Mouse (Mus musculus) cerebellum, adult 2 months (tissue): Measurements from ENCODE around the gene Snx10. TPM values are rescaled to one million over a fixed set of nuclear protein-coding genes. Genes with fewer than 3 reads are reported as not detected.
A peak's percentile ranks its signal among the peaks of the same experiment; 100 is the strongest.

ENCODE experiments used
- DNase-seq, 2 experiments: peaks; one replicate each; pipeline ENCODE4 v3.0.0; 2021
- H3K27ac ChIP-seq: fragments of 200-500 bp; 2 replicates; pipeline ENCODE4 v1.5.1; 2012; ENCODE audit warnings: low read length, control low read depth, inconsistent platforms; ENCODE audit not compliant: insufficient read depth
- H3K27me3 ChIP-seq: fragments of 200-500 bp; 2 replicates; pipeline ENCODE4 v1.6.1; 2012; ENCODE audit warnings: inconsistent platforms, mild to moderate bottlenecking, low read length, moderate library complexity; ENCODE audit not compliant: control insufficient read depth, insufficient read depth
- H3K4me1 ChIP-seq: fragments of 200-500 bp; 2 replicates; pipeline ENCODE4 v1.6.1; 2011; ENCODE audit warnings: low read length; ENCODE audit not compliant: control insufficient read depth, insufficient read depth
- H3K4me3 ChIP-seq: fragments of 200-500 bp; replicated peaks from 2 replicates; pipeline ENCODE3; 2011; ENCODE audit warnings: mild to moderate bottlenecking, low read depth, low read length, control low read depth; ENCODE audit not compliant: insufficient read depth
- CTCF ChIP-seq: fragments of 200-500 bp; IDR thresholded peaks from 2 replicates; pipeline ENCODE4 v1.5.1; 2011; ENCODE audit warnings: low read depth, mild to moderate bottlenecking, control low read depth, low read length, moderate library complexity, borderline replicate concordance; ENCODE audit not compliant: insufficient read depth
- POLR2A ChIP-seq: fragments of 200-500 bp; IDR thresholded peaks from 2 replicates; pipeline ENCODE4 v1.6.1; 2011; ENCODE audit warnings: low read length, control low read depth, borderline replicate concordance; ENCODE audit not compliant: insufficient read depth
- WGBS: fragments of 180-500 bp; shearing (Covaris S2); methylation state at CpG from one replicate; pipeline ENCODE4 v1.1.7; 2018; 5-methylcytosine and 5-hydroxymethylcytosine counted together
- polyA plus RNA-seq: library from polyadenylated mRNA; depleted of rRNA; stranded (reverse); fragments of >200 nt; gene quantifications from 2 replicates; pipeline ENCODE4 v1.2.3, GENCODE M21; 2012

The Snx10 gene
- polyA plus RNA-seq, 1 experiment: 45.7 TPM

DNA sequence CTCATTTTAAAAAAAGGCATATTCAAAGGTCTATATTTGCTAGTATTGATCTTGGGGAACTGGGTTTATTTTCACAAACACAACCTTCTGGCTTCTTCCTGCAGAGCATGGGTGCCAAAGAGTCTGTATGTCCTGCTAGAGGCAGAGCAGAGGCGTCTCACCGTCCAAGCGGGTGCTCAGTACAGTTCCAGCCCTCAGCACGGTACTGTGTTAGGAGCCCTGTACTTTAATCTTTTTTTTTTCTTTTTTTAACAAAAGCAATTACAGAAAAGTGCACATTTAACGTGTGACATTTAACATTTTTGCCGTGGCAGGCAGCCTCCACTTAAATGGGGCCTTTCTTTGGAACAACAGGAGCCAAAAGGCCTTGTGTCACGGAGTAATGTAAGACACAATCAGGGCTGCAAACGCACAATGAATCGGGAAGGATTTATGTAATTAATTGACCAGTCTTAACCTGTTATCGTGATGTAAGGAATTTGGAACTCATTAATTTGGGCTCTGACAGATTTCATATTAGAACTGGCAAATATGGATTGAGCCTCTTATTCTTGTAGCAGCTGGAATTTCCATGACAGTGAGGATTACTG lies 69.8 kb downstream of the Snx10 start:
- peak overlapping the region; percentile 77; the same call in 1 of the 2 replicates for H3K27ac ChIP-seq
- no peak overlapping the region for H3K4me3 ChIP-seq
- DNase-seq: peak; percentile 28 to 44
- 44% methylated on average over 10 of the region's 10 CpGs for WGBS
- TF ChIP-seq POLR2A: no peak
- TF ChIP-seq CTCF: no peak
- no peaks in the 10 kb centered on the region for H3K27me3 ChIP-seq
- H3K4me1 ChIP-seq: peaks cover 7% of the 10 kb centered on the region; the same call in 1 of the 2 replicates

DNA sequence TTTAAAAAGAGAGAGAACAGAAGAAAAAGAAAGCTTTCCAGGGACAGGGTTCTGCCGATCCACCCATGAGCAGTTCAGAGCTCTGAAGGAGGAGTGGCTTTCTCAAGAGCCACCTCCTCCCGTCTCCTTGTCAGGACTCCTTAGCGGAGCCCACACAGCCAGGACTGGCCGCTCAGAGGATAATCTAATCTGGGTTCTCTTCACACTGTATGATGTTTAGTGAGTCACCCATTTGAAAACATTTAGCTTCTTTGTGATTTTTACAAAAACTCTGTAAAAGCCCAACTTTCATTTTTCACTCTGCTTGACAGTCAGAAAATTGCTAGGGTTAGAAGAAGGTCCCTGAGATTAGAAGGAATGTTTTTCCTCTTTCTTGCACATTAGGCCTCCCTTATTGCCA lies 70.8 kb downstream of the Snx10 start:
- DNase-seq: no peak
- Histone ChIP-seq H3K4me1 (peaks cover 7% of the 10 kb centered on the region; the same call in 1 of the 2 replicates), H3K4me3 (no peak overlapping the region), H3K27ac (no peak overlapping the region), H3K27me3 (no peaks in the 10 kb centered on the region)
- WGBS: 91% methylated on average over 4 of the region's 4 CpGs
- TF ChIP-seq CTCF (no peak), POLR2A (no peak)

DNA sequence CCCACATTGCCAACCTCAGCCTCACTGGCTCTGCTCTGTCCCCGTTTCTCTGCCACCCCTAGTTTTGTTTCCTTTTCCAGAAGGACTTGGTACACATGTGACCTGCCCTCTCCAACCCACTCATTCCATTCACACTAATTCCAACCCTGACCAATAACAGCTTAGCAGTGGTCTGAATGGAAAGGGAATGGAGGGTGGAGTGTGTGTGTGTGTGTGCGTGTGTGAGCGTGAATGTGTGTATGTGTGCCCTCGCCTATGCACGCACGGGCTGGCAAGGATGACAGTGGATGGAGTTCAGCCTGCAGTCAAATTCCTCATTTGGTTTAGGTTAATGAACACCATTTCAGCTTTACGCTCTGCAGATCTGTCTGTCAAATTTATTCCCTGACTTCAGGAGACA lies 74.4 kb downstream of the Snx10 start:
- Histone ChIP-seq H3K27ac (no peak overlapping the region), H3K4me1 (peaks cover 7% of the 10 kb centered on the region; the same call in 1 of the 2 replicates), H3K4me3 (no peak overlapping the region), H3K27me3 (no peaks in the 10 kb centered on the region; the same call in 1 of the 2 replicates)
- WGBS: 85% methylated on average over 7 of the region's 7 CpGs
- no peak for TF ChIP-seq POLR2A
- no peak for TF ChIP-seq CTCF
- no peak for DNase-seq

DNA sequence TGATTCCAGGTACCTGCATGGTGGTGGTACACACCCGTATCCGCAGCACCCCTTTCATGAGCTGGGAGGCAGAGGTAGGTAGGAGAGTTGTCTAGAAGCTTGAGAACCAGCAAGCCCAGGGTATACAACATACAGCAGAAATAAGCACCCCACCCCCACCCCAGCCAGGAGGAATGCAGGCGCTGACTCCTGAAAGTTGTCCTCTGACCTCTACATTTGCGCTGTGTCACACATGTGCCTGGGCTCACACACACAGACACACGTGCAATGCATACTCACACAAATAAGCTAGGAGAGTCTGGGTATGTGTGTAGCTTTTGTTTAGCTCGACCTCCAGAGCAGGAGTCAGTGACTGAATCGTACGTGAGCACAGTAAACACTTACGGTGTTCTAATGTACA lies 76.7 kb downstream of the Snx10 start:
- H3K4me3 ChIP-seq: no peak overlapping the region
- no peaks in the 10 kb centered on the region for H3K4me1 ChIP-seq
- DNase-seq: no peak
- no peak overlapping the region for H3K27ac ChIP-seq
- TF ChIP-seq POLR2A (no peak), CTCF (no peak)
- H3K27me3 ChIP-seq: no peaks in the 10 kb centered on the region; the same call in 1 of the 2 replicates
- 91% methylated on average over 9 of the region's 9 CpGs for WGBS

DNA sequence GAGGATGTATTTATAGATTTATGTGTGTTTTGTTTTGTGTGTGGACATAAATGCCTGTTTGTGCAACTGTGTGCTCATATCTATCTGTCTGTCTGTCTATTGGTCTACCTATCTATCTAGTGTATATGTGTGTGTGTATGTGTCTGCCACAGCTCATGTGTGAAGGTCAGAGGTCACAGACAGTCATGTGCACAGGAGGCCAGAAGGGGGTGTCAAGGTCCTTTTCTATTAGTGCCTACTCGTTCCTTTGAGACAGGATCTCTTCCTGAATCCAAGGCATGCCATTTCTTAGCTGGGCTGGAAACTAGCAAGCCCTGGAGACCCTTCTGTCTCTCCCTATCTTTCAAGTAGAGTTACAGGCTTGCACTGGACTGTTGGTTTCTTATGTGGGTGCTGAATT lies 78.6 kb downstream of the Snx10 start:
- no peak overlapping the region for H3K4me3 ChIP-seq
- TF ChIP-seq POLR2A (no peak), CTCF (no peak)
- no peak overlapping the region for H3K27ac ChIP-seq
- no peaks in the 10 kb centered on the region for H3K4me1 ChIP-seq
- DNase-seq: no peak
- no peaks in the 10 kb centered on the region; the same call in 1 of the 2 replicates for H3K27me3 ChIP-seq
- WGBS: 77% methylated on average over 1 of the region's 1 CpGs

DNA sequence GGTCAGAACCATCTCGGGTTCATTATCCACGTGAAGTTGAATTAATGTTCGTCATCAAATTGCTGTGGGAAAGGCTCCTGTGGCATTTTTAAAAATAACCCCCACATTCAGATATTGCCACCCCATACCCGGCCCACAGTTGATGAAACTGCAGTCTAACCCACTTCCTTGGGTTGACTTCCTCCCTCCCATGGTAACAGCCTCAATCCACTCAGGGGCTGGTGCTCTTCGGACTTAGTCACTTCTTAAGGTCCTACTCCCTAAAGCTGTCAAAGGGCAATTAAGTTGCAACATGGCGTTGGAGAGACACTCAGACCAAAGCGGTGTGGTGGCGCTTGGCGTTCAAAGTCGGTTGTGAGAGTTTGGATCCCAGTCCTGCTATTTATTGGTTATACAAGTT lies 80.0 kb downstream of the Snx10 start:
- 94% methylated on average over 10 of the region's 10 CpGs for WGBS
- no peak for TF ChIP-seq POLR2A
- Histone ChIP-seq H3K27me3 (no peaks in the 10 kb centered on the region; the same call in 1 of the 2 replicates), H3K4me3 (no peak overlapping the region), H3K4me1 (no peaks in the 10 kb centered on the region), H3K27ac (no peak overlapping the region)
- DNase-seq: no peak

DNA sequence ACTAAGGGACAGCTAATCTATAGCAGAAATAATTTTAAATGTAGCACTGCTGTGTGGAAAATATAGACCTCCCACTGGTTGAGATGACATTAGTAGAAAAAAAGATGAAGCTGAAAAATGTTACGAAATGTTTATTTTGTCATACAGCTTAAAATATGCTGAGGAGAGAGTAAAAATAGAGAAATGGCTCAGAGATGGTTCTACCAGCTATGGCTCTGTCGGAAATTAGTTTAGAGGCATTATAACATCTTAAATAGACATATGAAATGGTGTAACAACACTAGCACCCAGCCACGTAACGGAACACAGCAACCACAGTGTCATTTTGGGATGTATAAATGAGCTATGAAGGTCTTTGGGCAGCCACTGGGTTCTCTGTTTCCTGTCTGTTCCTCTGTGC lies 82.5 kb downstream of the Snx10 start:
- Histone ChIP-seq H3K4me3 (no peak overlapping the region), H3K4me1 (no peaks in the 10 kb centered on the region), H3K27me3 (no peaks in the 10 kb centered on the region; the same call in 1 of the 2 replicates), H3K27ac (no peak overlapping the region)
- TF ChIP-seq CTCF: no peak
- TF ChIP-seq POLR2A: no peak
- 93% methylated on average over 4 of the region's 4 CpGs for WGBS
- DNase-seq: no peak

DNA sequence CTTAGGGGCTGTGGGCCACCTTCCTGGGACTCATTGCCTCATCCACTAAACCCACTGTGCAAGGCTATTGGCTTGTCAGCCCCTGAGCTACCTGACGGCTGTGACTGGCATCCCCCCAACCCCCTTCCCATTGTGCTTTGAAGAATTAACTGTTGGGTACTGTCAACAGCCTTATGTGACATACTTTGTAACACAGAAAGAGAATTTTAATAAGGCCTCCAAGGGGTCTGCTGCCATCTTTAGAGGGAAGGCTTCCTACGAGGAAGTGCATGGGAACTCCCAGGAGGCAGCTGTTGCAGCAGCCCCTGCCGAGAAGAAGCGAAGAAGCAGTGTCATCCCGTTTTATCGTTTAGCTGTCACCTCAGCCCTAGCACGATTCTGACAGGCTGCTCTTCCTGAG lies 83.1 kb downstream of the Snx10 start:
- 61% methylated on average over 7 of the region's 7 CpGs for WGBS
- DNase-seq: no peak
- no peaks in the 10 kb centered on the region; the same call in 1 of the 2 replicates for H3K27me3 ChIP-seq
- H3K4me3 ChIP-seq: no peak overlapping the region
- no peaks in the 10 kb centered on the region for H3K4me1 ChIP-seq
- H3K27ac ChIP-seq: no peak overlapping the region
- no peak for TF ChIP-seq POLR2A
- no peak for TF ChIP-seq CTCF
